Mouse (Mus musculus): ENCODE measurements around the gene Zfp574. TPM values are rescaled to one million over a fixed set of nuclear protein-coding genes. Genes with fewer than 3 reads are reported as not detected.
"Not testable (repeated sequence)": the region's sequence is repeated elsewhere in the genome, so short reads cannot be mapped to it uniquely, and the experiment has no call there.

Zfp574 gene
- 7.5 and 7.6 TPM in 2 replicates for total RNA-seq (2015; ENCODE audit: low replicate concordance)
- total RNA-seq (2017; ENCODE audit: low replicate concordance): 4.5 and 6.0 TPM in 2 replicates

DNA sequence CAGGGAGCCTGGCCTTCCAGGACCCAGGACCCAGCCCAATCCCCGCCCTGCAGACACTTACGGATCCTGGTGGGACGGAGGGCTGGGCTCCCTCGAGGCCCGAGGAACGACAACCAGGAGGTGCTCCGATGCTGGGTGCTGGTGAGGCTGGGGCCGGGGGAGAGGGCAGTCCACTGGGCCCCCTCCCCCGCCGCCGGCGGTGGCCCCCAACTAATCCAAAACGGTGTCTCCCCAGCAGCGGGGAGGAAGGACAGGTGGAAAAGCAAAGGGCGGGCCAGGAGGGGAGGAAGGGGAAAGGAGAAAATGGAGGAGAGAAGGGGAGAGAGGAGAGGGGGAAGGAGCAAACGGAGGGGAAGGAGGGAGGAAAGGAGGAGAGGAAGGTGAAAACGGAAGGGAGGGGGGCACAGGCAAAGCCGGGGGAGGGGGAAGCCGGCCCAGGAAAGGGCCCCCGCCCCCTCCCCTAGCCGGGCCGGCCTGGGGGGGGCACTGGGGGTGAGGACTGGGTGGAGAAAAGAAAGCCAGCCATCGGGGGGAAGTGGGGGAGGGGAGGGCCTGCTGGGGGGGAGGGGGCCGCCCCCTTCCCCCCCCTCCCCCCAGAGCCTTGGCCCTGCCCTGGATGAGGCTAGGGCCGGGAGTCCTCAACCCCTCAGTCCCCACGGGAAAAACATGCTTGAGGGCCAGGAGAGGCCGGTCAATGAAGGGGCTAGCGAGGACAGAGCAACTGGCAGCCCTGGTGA lies at the start of gene Zfp574, which contains the start of gene Grik5:
Zfp574 (plus strand) TSS at position 589 of the 737 bp plus-strand sequence.
Grik5 (minus strand) TSS at position 368 of the 737 bp plus-strand sequence.
- no peak for ATAC-seq (replicated peaks; ENCODE audit: low FRiP score, poor library complexity, severe bottlenecking)

- no peak for ATAC-seq (replicated peaks; ENCODE audit: low FRiP score, poor library complexity, severe bottlenecking)
Observed at GRCm38 (mm10) chr7:25025855-25026439, 46.4 kb upstream of the Zfp574 start.

DNA sequence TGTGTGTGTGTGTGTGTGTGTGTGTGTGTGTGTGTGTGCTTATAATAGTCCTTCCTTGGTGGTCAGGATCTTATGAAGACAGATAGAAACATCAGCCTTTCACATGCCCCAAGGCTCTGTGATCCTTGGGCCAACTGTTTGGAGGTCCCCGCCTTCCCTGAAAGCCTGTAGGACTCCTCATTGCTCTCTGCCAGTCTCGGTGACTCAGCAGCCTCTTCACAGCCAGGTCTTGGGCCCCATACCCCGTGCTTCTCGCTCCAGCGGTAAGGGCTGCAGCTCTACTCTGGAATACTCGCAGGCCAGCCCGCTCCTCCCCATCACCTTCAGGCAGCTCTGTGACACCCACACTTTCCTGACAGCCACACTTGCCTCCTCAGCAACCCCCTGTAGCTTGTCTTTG lies 45.9 kb upstream of the Zfp574 start:
- no peak for ATAC-seq (replicated peaks; ENCODE audit: low FRiP score, poor library complexity, severe bottlenecking)

DNA sequence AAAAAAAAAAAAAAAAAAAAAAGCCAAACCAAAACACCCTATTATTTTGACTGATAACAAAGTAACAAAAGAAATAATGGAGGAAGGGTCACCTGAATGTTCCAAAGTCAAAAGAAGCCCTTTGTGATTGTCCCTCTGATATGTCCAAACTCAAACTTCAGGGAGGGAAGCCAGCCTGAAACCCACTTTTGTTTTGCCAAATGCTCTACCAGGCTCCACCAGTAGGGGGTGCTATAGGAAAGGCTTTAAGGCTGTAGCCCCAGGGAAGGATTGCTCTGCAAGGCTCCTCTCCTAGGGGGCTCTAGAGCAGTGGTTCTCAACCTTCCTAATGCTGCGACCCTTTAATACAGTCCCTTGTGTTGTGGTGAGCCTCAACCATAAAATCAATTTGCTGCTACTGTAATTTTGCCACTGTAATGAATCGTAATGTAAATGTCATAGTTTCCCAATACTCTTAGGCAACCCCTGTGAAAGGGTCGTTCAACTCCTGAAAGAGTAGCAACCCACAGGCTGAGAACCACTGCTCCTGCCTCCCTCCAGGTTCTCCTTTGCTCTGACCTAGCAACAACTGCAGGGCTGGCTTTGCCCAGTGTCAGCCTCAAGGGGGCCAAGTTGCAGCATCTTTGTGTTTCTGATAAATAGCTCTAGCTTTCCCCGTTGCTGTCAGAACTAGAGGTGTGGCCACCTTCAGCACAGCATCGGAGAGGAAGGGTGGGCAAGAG lies 42.2 kb upstream of the Zfp574 start:
- peak; percentile 51; the same call in 1 of the 2 replicates for ATAC-seq (replicated peaks; ENCODE audit: low FRiP score, poor library complexity, severe bottlenecking)

DNA sequence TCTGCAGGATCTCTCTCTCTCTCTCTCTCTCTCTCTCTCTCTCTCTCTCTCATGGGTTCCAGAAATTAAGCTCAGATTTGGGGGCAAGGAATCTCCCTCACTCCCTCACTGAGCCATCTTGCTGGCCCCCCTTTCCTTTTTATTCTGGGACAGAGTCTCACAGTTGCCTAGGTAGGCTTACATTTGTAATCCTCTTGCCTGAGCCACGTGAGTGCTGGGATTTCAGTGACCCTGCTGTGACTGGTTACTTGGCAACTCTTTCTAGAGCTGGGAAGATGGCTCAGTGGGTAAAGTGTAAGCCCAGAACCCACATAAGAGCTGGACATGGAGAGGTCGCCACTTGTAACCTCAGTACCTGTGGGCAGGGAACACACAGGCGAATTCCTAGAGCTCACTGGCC lies 40.8 kb upstream of the Zfp574 start:
- no peak for ATAC-seq (replicated peaks; ENCODE audit: low FRiP score, poor library complexity, severe bottlenecking)

GRCm38 (mm10) chr7:25034796-25035195 lies 37.6 kb upstream of the Zfp574 start:
- ATAC-seq (replicated peaks; ENCODE audit: low FRiP score, poor library complexity, severe bottlenecking): no peak

- ATAC-seq (replicated peaks; ENCODE audit: low FRiP score, poor library complexity, severe bottlenecking): 0 out of 2 replicates have a peak, but pooled peaks have one; percentile 71
Observed at GRCm38 (mm10) chr7:25035916-25036315, 36.5 kb upstream of the Zfp574 start.

GRCm38 (mm10) chr7:25041921-25042320 lies 30.4 kb upstream of the Zfp574 start:
- ATAC-seq (replicated peaks; ENCODE audit: low FRiP score, poor library complexity, severe bottlenecking): no peak

GRCm38 (mm10) chr7:25044599-25044998 lies 27.8 kb upstream of the Zfp574 start:
- not testable (repeated sequence) for ATAC-seq (replicated peaks; ENCODE audit: low FRiP score, poor library complexity, severe bottlenecking)

- no peak for ATAC-seq (replicated peaks; ENCODE audit: low FRiP score, poor library complexity, severe bottlenecking)
Observed at GRCm38 (mm10) chr7:25047363-25047762, 25.0 kb upstream of the Zfp574 start.

GRCm38 (mm10) chr7:25049295-25049930 lies 23.0 kb upstream of the Zfp574 start:
- no peak for ATAC-seq (replicated peaks; ENCODE audit: low FRiP score, poor library complexity, severe bottlenecking)

- no peak for ATAC-seq (replicated peaks; ENCODE audit: low FRiP score, poor library complexity, severe bottlenecking)
Observed at GRCm38 (mm10) chr7:25052587-25052986, 19.8 kb upstream of the Zfp574 start.

- no peak for ATAC-seq (replicated peaks; ENCODE audit: low FRiP score, poor library complexity, severe bottlenecking)
Observed at GRCm38 (mm10) chr7:25056951-25057350, 15.4 kb upstream of the Zfp574 start.

DNA sequence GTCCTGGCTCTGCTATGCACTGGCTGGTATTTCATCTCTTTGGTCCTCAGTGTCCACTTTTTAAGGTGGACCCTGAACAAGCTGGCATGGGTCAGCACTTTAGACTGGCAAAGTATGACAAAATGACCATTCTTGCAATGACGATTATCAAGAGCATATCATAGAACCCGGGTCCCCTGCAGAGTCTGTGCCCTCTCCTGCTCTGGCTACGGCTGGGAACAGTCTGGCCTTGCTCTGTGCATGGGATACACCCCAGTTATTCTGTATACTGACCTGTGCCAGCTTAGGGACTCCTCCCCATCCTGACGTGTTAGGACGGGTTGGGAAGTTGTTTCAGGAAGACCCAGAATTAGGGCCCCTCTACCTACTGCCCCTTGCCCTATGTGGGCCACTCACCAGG lies 14.5 kb upstream of the Zfp574 start:
- no peak for ATAC-seq (replicated peaks; ENCODE audit: low FRiP score, poor library complexity, severe bottlenecking)

GRCm38 (mm10) chr7:25058394-25058793 lies 14.0 kb upstream of the Zfp574 start:
- ATAC-seq (replicated peaks; ENCODE audit: low FRiP score, poor library complexity, severe bottlenecking): no peak

- ATAC-seq (replicated peaks; ENCODE audit: low FRiP score, poor library complexity, severe bottlenecking): no peak
Observed at GRCm38 (mm10) chr7:25058836-25059235, 13.5 kb upstream of the Zfp574 start.

DNA sequence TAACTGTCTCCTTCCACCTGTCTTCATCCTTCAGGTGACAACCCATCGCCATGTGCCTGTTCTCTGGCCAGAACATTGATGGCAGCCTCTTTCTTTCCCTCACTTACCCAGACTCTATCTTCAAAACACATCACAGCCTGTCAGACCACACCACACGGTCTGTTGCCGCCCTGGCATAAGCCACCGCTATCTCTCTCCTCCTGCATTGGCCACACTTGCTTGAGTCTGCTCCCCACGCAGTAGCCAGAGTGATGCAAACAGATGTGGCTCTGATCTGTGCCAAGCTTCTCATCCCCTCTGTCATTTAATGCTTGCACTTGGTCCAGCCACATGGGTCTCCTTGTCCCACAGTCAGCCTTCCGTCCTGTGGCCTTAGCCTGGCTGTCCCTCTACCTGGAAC lies 9.0 kb upstream of the Zfp574 start:
- ATAC-seq (replicated peaks; ENCODE audit: low FRiP score, poor library complexity, severe bottlenecking): no peak

- ATAC-seq (replicated peaks; ENCODE audit: low FRiP score, poor library complexity, severe bottlenecking): no peak
Observed at GRCm38 (mm10) chr7:25063900-25064299, 8.5 kb upstream of the Zfp574 start.

DNA sequence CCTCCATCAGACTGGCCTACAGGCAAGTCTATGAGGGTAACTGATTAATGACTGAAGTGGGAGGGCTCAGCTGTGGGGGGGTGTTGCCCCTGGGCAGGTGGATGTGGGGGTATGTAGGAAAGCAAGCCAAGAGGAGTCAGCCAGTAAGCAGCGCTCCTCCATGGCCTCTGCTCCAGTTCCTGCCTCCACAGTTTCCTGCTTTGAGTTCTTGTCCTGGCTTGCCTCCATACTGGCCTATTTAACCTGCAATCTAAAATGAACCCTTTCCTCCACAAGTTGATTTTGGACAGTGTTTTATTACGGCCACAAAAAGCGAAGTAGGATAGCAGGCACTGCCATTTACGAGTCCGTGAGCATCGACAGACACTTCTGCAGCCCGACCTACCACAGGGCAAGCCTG lies 5.0 kb upstream of the Zfp574 start:
- ATAC-seq (replicated peaks; ENCODE audit: low FRiP score, poor library complexity, severe bottlenecking): no peak
